Mouse (Mus musculus): ENCODE results near the gene Ankrd33b. TPM values are rescaled to one million over a fixed set of nuclear protein-coding genes. Genes with fewer than 3 reads are reported as not detected.

Ankrd33b gene
- polyA plus RNA-seq, 1 experiment = 0.16 TPM

DNA sequence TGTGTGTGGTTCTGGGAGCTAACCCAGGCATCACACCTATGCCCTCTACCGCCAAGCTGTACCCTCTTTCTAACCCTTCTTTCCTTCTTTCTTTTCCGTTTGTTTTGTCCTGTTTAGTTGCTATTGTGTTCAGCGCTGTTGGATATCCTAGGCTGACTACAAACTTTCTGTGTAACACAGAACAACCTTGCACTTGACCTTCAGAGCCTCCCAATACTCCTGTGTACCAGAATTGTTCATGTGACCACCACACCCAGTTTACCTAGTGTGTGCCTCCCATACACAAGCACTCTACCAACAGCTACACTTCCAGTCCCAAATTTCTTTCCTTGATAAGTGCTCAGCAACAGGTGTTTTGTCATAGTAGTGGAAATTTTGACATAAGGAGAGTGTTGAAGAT is 11.9 kb upstream of the Ankrd33b start:
- no peak for TF ChIP-seq CTCF (IDR thresholded peaks at IDR 0.05; ENCODE audit: borderline replicate concordance, insufficient read depth, low read length)
- TF ChIP-seq POLR2A (IDR thresholded peaks at IDR 0.05; ENCODE audit: low read depth, low read length) = no peak
- no peaks in the 10 kb centered on the region; the same call in 1 of the 2 replicates for H3K4me1 ChIP-seq (ENCODE audit: control insufficient read depth, insufficient read depth, low read length)
- H3K4me3 ChIP-seq (ENCODE audit: insufficient read depth, low read length) = no peak overlapping the region
- no peak overlapping the region for H3K27ac ChIP-seq (ENCODE audit: insufficient read depth, low read length)

DNA sequence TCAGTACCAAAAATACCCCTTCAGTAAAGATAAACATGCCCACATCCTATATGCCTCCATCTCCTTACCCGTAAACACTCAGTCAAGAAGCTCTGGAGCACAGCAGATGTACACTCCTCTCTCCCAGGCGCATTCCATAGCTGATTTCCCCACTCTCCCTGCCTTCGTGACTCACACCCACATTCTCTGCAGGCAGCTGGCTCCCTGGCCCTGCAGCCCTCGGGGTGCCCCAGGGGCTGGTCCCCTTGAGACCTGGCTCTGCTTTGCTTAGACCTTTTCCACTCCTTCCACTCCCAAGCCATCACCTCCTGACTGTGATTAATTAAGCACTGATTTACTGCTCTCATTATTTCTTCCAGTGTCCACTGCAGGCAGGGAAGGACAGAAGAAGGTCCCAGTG is 7.7 kb upstream of the Ankrd33b start:
- TF ChIP-seq CTCF (IDR thresholded peaks at IDR 0.05; ENCODE audit: borderline replicate concordance, insufficient read depth, low read length) (no peak), POLR2A (IDR thresholded peaks at IDR 0.05; ENCODE audit: low read depth, low read length) (no peak)

DNA sequence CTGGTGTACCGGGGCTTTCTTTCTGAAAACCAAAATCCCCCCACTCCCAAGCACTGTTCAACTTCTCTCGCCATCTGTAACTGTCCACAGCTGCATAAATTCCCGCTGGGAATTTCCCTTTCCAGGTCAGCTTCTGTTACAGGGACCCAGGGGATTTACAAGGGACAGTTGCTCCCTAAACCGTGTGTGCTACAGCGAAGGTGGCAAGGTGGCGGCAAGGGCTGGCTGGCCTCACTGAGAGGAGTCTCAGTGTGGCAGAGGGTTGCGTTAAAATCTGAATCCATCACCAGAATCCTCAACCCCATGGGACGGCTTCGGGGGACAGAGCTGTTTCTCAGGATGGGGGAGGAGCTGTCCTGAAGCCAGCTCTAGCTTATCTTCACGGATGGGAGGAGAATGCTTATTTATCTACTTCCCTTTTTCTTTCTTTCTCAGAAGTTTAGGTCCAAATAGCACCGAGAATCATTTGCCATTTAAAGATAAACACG is 1.6 kb upstream of the Ankrd33b start:
- no peak overlapping the region for H3K4me3 ChIP-seq (ENCODE audit: insufficient read depth, low read length)
- no peaks in the 10 kb centered on the region for H3K4me1 ChIP-seq (ENCODE audit: control insufficient read depth, insufficient read depth, low read length)
- H3K27ac ChIP-seq (ENCODE audit: insufficient read depth, low read length) = no peak overlapping the region
- no peak for TF ChIP-seq CTCF (IDR thresholded peaks at IDR 0.05; ENCODE audit: borderline replicate concordance, insufficient read depth, low read length)
- TF ChIP-seq POLR2A (IDR thresholded peaks at IDR 0.05; ENCODE audit: low read depth, low read length) = no peak

More for the DNA sequence above, 7.7 kb upstream of the Ankrd33b start:
- no peak overlapping the region for H3K4me3 ChIP-seq (ENCODE audit: insufficient read depth, low read length)
- no peak overlapping the region for H3K27ac ChIP-seq (ENCODE audit: insufficient read depth, low read length)
- H3K4me1 ChIP-seq (ENCODE audit: control insufficient read depth, insufficient read depth, low read length) = no peaks in the 10 kb centered on the region; the same call in 1 of the 2 replicates

DNA sequence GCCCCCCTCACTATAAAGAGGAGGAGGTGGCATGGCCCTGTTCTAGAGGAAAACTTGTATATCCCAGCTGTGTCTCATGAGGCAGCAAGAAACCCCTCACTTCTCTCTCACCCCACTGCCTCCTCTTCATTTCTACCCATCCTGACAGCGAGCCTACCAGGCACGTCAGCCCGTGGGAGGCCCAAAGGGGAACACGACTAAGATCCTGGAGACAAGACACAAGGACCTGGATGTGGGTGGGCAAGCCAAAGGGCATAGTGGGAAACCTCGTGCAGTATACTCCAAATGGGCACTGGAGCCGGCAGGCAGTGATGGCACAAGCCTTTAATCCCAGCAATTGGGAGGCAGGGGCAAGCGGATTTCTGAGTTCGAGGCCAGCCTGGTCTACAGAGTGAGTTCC is 1.0 kb upstream of the Ankrd33b start:
- Histone ChIP-seq H3K4me3 (ENCODE audit: insufficient read depth, low read length) (no peak overlapping the region), H3K4me1 (ENCODE audit: control insufficient read depth, insufficient read depth, low read length) (no peaks in the 10 kb centered on the region), H3K27ac (ENCODE audit: insufficient read depth, low read length) (no peak overlapping the region)
- TF ChIP-seq CTCF (IDR thresholded peaks at IDR 0.05; ENCODE audit: borderline replicate concordance, insufficient read depth, low read length) (no peak), POLR2A (IDR thresholded peaks at IDR 0.05; ENCODE audit: low read depth, low read length) (no peak)

DNA sequence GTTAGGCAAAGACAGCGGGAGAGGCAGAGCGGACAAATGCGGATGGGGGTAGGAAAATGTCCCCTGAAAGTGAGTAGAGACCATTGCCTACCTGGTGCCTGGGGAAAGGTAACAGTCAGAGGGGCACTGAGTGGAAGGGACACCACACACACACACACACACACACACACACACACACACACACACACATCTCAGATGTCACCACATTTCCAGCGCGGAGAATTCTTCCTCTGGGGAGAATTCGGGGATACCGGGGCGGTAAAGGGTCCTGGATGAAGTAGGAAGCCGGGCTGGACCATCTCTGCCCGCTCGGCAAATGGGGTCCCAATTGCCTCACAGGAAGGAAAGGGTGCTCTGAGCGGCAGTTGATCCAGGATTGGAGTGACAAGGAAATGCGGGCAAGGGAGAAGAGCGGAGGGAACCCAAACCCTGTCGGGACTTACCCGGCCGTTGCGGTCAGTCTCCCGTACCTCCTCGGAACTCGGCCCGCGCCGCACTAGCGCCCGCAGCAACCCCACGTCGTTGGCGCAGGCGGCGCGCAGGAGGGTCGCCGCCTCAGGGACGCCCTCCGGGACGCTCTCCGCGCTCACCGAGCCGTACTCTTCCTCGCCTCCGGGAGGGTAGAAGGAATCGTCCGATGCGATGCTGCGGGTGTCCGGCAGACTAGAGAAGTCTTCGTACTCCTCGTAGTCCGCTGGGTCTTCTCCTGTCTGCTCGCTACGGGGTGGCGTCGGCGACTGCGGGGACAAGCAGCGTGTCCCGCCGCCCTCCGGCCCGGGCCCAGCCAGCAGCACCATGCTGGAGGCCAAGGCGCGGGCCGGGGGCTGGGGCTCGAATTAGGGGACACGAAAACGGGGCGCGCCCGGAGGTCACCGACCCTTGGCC is 688 bp downstream of the Ankrd33b start:
- H3K27ac ChIP-seq (ENCODE audit: insufficient read depth, low read length) = no peak overlapping the region
- no peaks in the 10 kb centered on the region for H3K4me1 ChIP-seq (ENCODE audit: control insufficient read depth, insufficient read depth, low read length)
- TF ChIP-seq CTCF (IDR thresholded peaks at IDR 0.05; ENCODE audit: borderline replicate concordance, insufficient read depth, low read length) (no peak), POLR2A (IDR thresholded peaks at IDR 0.05; ENCODE audit: low read depth, low read length) (no peak)
- H3K4me3 ChIP-seq (ENCODE audit: insufficient read depth, low read length) = peak overlapping the region; percentile 41

DNA sequence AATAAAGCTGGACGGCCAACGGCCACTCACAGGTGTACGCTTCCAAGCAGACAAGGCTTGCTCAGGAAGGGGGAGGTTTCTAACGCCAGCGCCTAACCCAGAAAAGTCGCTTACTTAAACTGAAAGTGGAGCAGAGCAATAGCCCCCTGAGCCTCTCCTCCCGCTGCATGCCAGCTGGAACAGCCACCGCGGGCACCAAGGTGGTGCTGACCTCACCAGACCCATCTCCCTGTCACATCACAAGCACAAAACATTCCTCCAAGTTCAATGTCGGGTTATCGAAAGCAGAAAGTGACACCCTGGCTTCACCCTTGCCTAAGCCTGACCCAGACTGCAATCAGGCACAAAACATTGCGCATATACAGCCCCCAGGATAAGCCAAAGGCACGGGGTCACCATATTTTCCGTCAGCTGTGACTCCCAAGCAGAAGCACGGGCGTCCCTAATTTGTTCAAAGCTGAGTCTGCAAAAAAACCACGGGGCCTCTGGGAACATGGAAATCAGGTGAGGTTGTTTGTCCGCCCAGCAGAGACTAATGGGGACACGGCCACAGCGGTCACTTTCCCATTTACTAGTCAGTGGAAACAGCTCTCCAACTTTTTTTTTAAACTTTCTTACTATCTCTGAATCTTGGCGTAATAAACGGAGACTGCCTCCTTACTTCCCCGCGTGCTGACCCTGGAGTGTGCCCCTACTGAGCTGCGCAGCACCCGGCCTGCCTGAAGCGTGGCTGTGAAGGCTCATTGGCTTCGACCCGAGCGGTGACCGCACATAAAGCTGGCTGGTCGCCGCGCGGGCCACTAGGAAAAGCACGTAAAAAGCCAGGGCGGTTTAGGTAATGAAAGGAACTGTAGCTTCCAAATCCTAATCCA is 1.6 kb downstream of the Ankrd33b start:
- Histone ChIP-seq H3K4me3 (ENCODE audit: insufficient read depth, low read length) (peak overlapping the region; percentile 33), H3K4me1 (ENCODE audit: control insufficient read depth, insufficient read depth, low read length) (no peaks in the 10 kb centered on the region), H3K27ac (ENCODE audit: insufficient read depth, low read length) (no peak overlapping the region)
- no peak for TF ChIP-seq POLR2A (IDR thresholded peaks at IDR 0.05; ENCODE audit: low read depth, low read length)
- TF ChIP-seq CTCF (IDR thresholded peaks at IDR 0.05; ENCODE audit: borderline replicate concordance, insufficient read depth, low read length) = no peak

DNA sequence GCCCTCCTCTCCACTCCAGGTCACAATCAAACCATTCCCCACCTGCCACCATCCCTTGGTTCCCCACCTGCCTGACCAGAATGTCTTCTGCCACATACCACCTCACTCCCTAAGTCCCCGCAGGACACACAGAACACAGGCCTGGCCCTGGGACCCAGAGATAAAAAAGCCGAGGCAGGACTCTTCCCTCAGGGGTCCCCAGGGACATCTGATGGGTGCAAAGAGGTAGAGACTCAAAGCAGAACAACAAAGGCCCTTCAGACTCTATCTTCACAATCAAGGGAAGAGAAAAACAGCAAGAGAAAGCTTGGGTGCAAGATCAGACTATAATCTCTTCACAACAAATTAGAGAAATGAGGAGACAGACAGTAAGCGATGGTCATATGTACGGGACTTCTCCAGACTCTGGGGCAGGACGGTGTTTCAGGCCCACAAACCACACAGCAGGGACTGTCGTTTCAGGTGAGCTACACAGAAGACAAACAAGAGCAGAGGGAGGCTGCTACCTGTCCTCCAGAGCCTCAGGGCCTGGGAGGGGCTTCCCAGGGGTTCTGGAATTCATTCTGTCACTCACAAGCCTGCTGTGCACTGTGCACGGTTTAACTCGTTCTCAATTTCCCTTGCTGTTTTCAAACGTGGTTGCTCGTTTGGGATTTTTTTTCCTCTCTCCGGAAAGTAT is 2.3 kb downstream of the Ankrd33b start:
- H3K4me3 ChIP-seq (ENCODE audit: insufficient read depth, low read length) = no peak overlapping the region
- H3K27ac ChIP-seq (ENCODE audit: insufficient read depth, low read length) = no peak overlapping the region
- H3K4me1 ChIP-seq (ENCODE audit: control insufficient read depth, insufficient read depth, low read length) = no peaks in the 10 kb centered on the region
- no peak for TF ChIP-seq CTCF (IDR thresholded peaks at IDR 0.05; ENCODE audit: borderline replicate concordance, insufficient read depth, low read length)
- TF ChIP-seq POLR2A (IDR thresholded peaks at IDR 0.05; ENCODE audit: low read depth, low read length) = no peak

DNA sequence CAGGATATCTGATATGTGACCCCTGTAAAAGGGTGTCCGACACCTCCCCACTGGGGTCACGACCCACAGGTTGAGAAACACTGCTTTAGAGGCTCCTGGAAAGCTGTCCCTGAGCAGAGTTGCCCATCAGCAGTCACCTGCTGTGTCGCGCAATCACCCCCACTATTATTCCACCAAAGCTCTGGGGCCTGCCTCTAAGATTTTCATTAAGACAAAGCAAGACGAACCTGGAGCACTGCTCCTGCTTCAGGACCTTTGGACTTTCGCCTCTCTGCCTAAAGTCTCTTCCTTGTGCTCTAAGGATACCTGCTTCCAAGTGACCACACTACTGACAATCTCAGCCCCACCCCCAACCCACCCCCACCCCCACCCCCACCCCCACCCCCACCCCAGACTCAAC is 3.1 kb downstream of the Ankrd33b start:
- Histone ChIP-seq H3K4me3 (ENCODE audit: insufficient read depth, low read length) (no peak overlapping the region), H3K27ac (ENCODE audit: insufficient read depth, low read length) (no peak overlapping the region), H3K4me1 (ENCODE audit: control insufficient read depth, insufficient read depth, low read length) (no peaks in the 10 kb centered on the region)
- TF ChIP-seq CTCF (IDR thresholded peaks at IDR 0.05; ENCODE audit: borderline replicate concordance, insufficient read depth, low read length) (no peak), POLR2A (IDR thresholded peaks at IDR 0.05; ENCODE audit: low read depth, low read length) (no peak)

DNA sequence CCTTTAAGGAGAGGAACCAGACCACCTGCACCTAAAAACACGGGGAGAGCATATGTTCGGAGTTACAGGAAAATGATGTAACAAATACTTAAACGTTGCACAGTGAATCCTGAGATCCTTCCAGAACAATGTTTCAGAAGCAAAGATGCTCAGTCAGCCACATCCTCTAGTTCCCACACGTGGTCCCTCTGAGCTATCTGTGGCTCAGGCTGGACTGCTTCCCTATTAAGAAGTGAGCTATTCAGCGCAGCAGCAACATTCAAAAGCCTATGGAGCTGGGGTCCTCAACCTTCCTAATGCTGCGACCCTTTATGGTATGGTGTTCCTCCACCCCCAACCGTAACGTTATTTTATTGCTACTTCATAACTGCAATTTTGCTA is 3.6 kb downstream of the Ankrd33b start:
- no peak overlapping the region for H3K27ac ChIP-seq (ENCODE audit: insufficient read depth, low read length)
- no peak overlapping the region for H3K4me3 ChIP-seq (ENCODE audit: insufficient read depth, low read length)
- H3K4me1 ChIP-seq (ENCODE audit: control insufficient read depth, insufficient read depth, low read length) = no peaks in the 10 kb centered on the region
- TF ChIP-seq CTCF (IDR thresholded peaks at IDR 0.05; ENCODE audit: borderline replicate concordance, insufficient read depth, low read length) = no peak
- no peak for TF ChIP-seq POLR2A (IDR thresholded peaks at IDR 0.05; ENCODE audit: low read depth, low read length)

All from embryonic fibroblast, embryonic 13.5 days (primary cell).